Mouse (Mus musculus) thymus, adult 2 months (tissue): ENCODE data around the gene Parp16.

Experiments
- CTCF ChIP-seq: fragments of 200-500 bp; IDR thresholded peaks from 2 replicates; pipeline ENCODE4 v1.5.1; 2012; ENCODE audit warnings: mild to moderate bottlenecking, control low read depth, low read length, moderate library complexity, borderline replicate concordance; ENCODE audit not compliant: control insufficient read depth, poor library complexity, insufficient read depth; ENCODE audit errors: extremely low read depth
- POLR2A ChIP-seq: fragments of 200-500 bp; IDR thresholded peaks from 2 replicates; pipeline ENCODE4 v1.6.1; 2012; ENCODE audit warnings: mild to moderate bottlenecking, low read length, control low read depth, moderate library complexity; ENCODE audit not compliant: control insufficient read depth, poor library complexity, insufficient read depth; ENCODE audit errors: extremely low read depth

GRCm38 (mm10) chr9:65161881-65162280, 33.3 kb upstream of the Parp16 start:
- TF ChIP-seq CTCF: no peak
- no peak for TF ChIP-seq POLR2A
